27 mouse cellular contexts compared by ENCODE assay signal in the genomic region with DNA sequence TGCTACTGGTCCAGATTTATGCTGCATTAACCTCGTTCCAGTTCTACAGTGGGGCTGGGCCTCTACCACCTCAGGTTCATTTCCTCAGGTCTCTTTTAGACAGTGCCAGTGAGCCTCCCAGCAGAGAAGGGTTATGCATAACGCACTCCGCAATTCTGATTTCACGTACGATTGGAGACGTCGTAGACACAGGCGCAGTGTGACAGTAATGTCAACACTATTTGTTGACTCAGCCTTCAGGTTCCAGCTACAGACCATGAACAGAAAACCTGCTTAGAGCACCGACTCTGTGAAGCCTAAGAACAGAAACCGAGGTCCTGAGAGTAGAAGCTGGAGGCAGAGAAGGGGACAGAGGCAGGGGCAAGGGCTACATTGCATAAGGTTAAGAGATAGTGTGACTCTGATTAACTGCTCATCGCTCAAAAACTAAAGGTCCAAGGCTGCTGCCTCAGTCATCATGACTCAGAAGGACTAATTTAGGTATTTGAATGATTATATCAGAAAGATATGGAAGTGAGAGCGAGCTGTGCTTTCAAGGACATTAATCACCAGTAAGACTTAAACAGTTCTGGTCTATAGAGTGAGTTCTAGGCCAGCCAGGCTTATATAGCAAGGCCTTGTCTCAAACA. TPM values are rescaled to one million over a fixed set of nuclear protein-coding genes. Genes with fewer than 3 reads are reported as not detected.
DNase-seq lines count a peak whose midpoint lies in the region; ATAC-seq and TF ChIP-seq lines count a peak whose summit lies in the region.
"Had no signal": no experiment of that assay in that cellular context is flagged by ENCODE, and none has a peak within 500 bp of the region (broad histone marks: within the 10 kb centered on the region; RNA-seq: fewer than 3 reads in every experiment).

No protein-coding gene starts in this region.

- peak; percentile 49 to 51 for DNase-seq in adrenal gland, postnatal 36 days
- no peak for DNase-seq in adrenal gland, adult 8-10 months
- peak; percentile 55 for DNase-seq in stomach, postnatal 0 days (ENCODE audit: low spot score)
- no peak for DNase-seq in embryo, embryonic 11 days
- DNase-seq: B cell, adult 2 months; cerebellum, adult 2 months; cerebellum, postnatal 25 days; gastrocnemius, adult 2 months; heart, postnatal 36 days; kidney, adult 8-10 months; kidney, postnatal 14 days; left cerebral cortex, postnatal 4 days; lung, postnatal 10 days; right cerebral cortex, postnatal 14 days; thymus, adult 2 months had no signal

- peak; percentile 59 for ATAC-seq in liver, embryonic 16.5 days (ENCODE audit: low read depth)
- peak; percentile 41 for ATAC-seq in stomach, postnatal 0 days (ENCODE audit: low FRiP score, low TSS enrichment)
- no peak for ATAC-seq in forebrain, embryonic 16.5 days
- ATAC-seq: forebrain, embryonic 13.5 days; midbrain, embryonic 13.5 days had no signal

- no peak for TF ChIP-seq POLR2A in embryonic fibroblast, embryonic 13.5 days (IDR thresholded peaks at IDR 0.05; ENCODE audit: low read depth, low read length)

- 0 out of 2 replicates have a peak overlapping the region, but pooled peaks have one; percentile 0 for H3K4me2 ChIP-seq in liver, embryonic 16.5 days (ENCODE audit: low read depth, low read length)
- H3K4me2 ChIP-seq in stomach, postnatal 0 days (replicated peaks; ENCODE audit: low read depth) = no peak overlapping the region
- no peak overlapping the region for H3K4me2 ChIP-seq in forebrain, embryonic 16.5 days (ENCODE audit: low read length)
- H3K4me2 ChIP-seq: embryonic facial prominence, embryonic 13.5 days; forebrain, embryonic 13.5 days; heart, embryonic 15.5 days; hindbrain, embryonic 13.5 days; limb, embryonic 15.5 days; midbrain, embryonic 13.5 days; neural tube, embryonic 12.5 days had no signal

- H3K9ac ChIP-seq in liver, embryonic 16.5 days (ENCODE audit: low read depth, low read length) = no peak overlapping the region
- no peak overlapping the region for H3K9ac ChIP-seq in stomach, postnatal 0 days (ENCODE audit: low read length)
- H3K9ac ChIP-seq in forebrain, embryonic 16.5 days (replicated peaks; ENCODE audit: low read depth, low read length) = no peak overlapping the region
- H3K9ac ChIP-seq: embryonic facial prominence, embryonic 13.5 days; forebrain, embryonic 13.5 days; heart, embryonic 15.5 days; hindbrain, embryonic 13.5 days; limb, embryonic 15.5 days; midbrain, embryonic 13.5 days; neural tube, embryonic 12.5 days had no signal

- H3K4me1 ChIP-seq in embryonic fibroblast, embryonic 13.5 days (ENCODE audit: control insufficient read depth, insufficient read depth, low read length) = no peaks in the 10 kb centered on the region
- peaks cover 3% of the 10 kb centered on the region for H3K4me1 ChIP-seq in liver, embryonic 16.5 days (ENCODE audit: control insufficient read depth, low read depth, low read length)
- no peaks in the 10 kb centered on the region for H3K4me1 ChIP-seq in stomach, postnatal 0 days (replicated peaks; ENCODE audit: control insufficient read depth, insufficient read depth)
- H3K4me1 ChIP-seq in forebrain, embryonic 16.5 days (replicated peaks; ENCODE audit: control insufficient read depth, insufficient read depth, low read length) = no peaks in the 10 kb centered on the region
- H3K4me1 ChIP-seq: embryonic facial prominence, embryonic 13.5 days; limb, embryonic 15.5 days; neural tube, embryonic 12.5 days had no signal

- TF ChIP-seq EP300 in stomach, postnatal 0 days (optimal IDR thresholded peaks at IDR 0.05) = no peak

- H3K36me3 ChIP-seq in liver, embryonic 16.5 days (ENCODE audit: control insufficient read depth, insufficient read depth) = no peaks in the 10 kb centered on the region
- H3K36me3 ChIP-seq in stomach, postnatal 0 days (ENCODE audit: control insufficient read depth, insufficient read depth, low read length) = no peaks in the 10 kb centered on the region
- no peaks in the 10 kb centered on the region for H3K36me3 ChIP-seq in forebrain, embryonic 16.5 days (ENCODE audit: control insufficient read depth, insufficient read depth)
- H3K36me3 ChIP-seq: embryonic facial prominence, embryonic 13.5 days; G1E; heart, embryonic 15.5 days; hindbrain, embryonic 13.5 days; limb, embryonic 15.5 days; midbrain, embryonic 13.5 days; neural tube, embryonic 12.5 days had no signal

- 66% methylated on average over 12 of the region's 12 CpGs for WGBS in liver, embryonic 16.5 days (ENCODE audit: insufficient replicate concordance)
- WGBS in stomach, postnatal 0 days = 50% methylated on average over 12 of the region's 12 CpGs
- WGBS in forebrain, embryonic 16.5 days = 92% methylated on average over 12 of the region's 12 CpGs

- no peak overlapping the region for H3K4me3 ChIP-seq in embryonic fibroblast, embryonic 13.5 days (ENCODE audit: insufficient read depth, low read length)
- no peak overlapping the region for H3K4me3 ChIP-seq in liver, embryonic 16.5 days (ENCODE audit: low read depth, low read length)
- H3K4me3 ChIP-seq in stomach, postnatal 0 days (ENCODE audit: low read depth, low read length) = no peak overlapping the region
- no peak overlapping the region for H3K4me3 ChIP-seq in forebrain, embryonic 16.5 days (replicated peaks; ENCODE audit: low read length)
- H3K4me3 ChIP-seq: embryonic facial prominence, embryonic 13.5 days; forebrain, embryonic 13.5 days; gastrocnemius, adult 2 months; heart, embryonic 15.5 days; hindbrain, embryonic 13.5 days; limb, embryonic 15.5 days; midbrain, embryonic 13.5 days; neural tube, embryonic 12.5 days had no signal

- peak overlapping the region; percentile 58; the same call in 1 of the 2 replicates for H3K27ac ChIP-seq in embryonic fibroblast, embryonic 13.5 days (ENCODE audit: insufficient read depth, low read length)
- peak overlapping the region; percentile 51; the same call in 1 of the 2 replicates for H3K27ac ChIP-seq in liver, embryonic 16.5 days (ENCODE audit: low read length)
- peak overlapping the region; percentile 71 for H3K27ac ChIP-seq in stomach, postnatal 0 days (replicated peaks)
- H3K27ac ChIP-seq in forebrain, embryonic 16.5 days (ENCODE audit: low read length) = no peak overlapping the region
- H3K27ac ChIP-seq: embryonic facial prominence, embryonic 13.5 days; forebrain, embryonic 13.5 days; gastrocnemius, adult 2 months; heart, embryonic 15.5 days; hindbrain, embryonic 13.5 days; limb, embryonic 15.5 days; midbrain, embryonic 13.5 days; neural tube, embryonic 12.5 days had no signal

- TF ChIP-seq CTCF in embryonic fibroblast, embryonic 13.5 days (IDR thresholded peaks at IDR 0.05; ENCODE audit: borderline replicate concordance, insufficient read depth, low read length) = no peak
- no peak for TF ChIP-seq CTCF in stomach, postnatal 0 days (IDR thresholded peaks at IDR 0.05; ENCODE audit: low read depth)

- H3K9me3 ChIP-seq in liver, embryonic 16.5 days (replicated peaks; ENCODE audit: control insufficient read depth, low read length) = no peaks in the 10 kb centered on the region
- H3K9me3 ChIP-seq in stomach, postnatal 0 days (ENCODE audit: control insufficient read depth, low read length) = no peaks in the 10 kb centered on the region
- H3K9me3 ChIP-seq in forebrain, embryonic 16.5 days (ENCODE audit: control insufficient read depth, low read length) = no peaks in the 10 kb centered on the region
- H3K9me3 ChIP-seq: embryonic facial prominence, embryonic 13.5 days; forebrain, embryonic 13.5 days; G1E; heart, embryonic 15.5 days; hindbrain, embryonic 13.5 days; limb, embryonic 15.5 days; midbrain, embryonic 13.5 days; neural tube, embryonic 12.5 days had no signal

- no peaks in the 10 kb centered on the region for H3K27me3 ChIP-seq in liver, embryonic 16.5 days (ENCODE audit: control insufficient read depth, insufficient read depth, low read depth, low read length)
- H3K27me3 ChIP-seq in stomach, postnatal 0 days (ENCODE audit: control insufficient read depth, insufficient read depth, low read length) = no peaks in the 10 kb centered on the region
- H3K27me3 ChIP-seq in forebrain, embryonic 16.5 days (replicated peaks; ENCODE audit: control insufficient read depth, insufficient read depth, low read length) = no peaks in the 10 kb centered on the region
- H3K27me3 ChIP-seq: CH12.LX; embryonic facial prominence, embryonic 13.5 days; forebrain, embryonic 13.5 days; heart, embryonic 15.5 days; hindbrain, embryonic 13.5 days; limb, embryonic 15.5 days; midbrain, embryonic 13.5 days; neural tube, embryonic 12.5 days had no signal

RNA-seq across cellular contexts. Expression of a gene that starts 13.2 kb away (rescaled TPM):
- 100 to 1,000 TPM; 300 to 324 TPM for total RNA-seq in adrenal gland, postnatal 36 days (2021)
- 100 to 1,000 TPM; 229 to 400 (median 271) TPM for total RNA-seq in adrenal gland, adult 8-10 months (2022)
- polyA plus RNA-seq in embryonic fibroblast, embryonic 13.5 days (2011; ENCODE audit: insufficient read length, low read depth, missing spikeins) = 58.5 and 98.3 TPM in 2 replicates
- polyA plus RNA-seq in liver, embryonic 16.5 days (2015; fragmentation: Nextera tagmentation; extraction: Ambion mirVana) = 46.9 and 53.1 TPM in 2 replicates
- polyA plus RNA-seq in stomach, postnatal 0 days (2015; fragmentation: Nextera tagmentation; extraction: Ambion mirVana) = 174 and 177 TPM in 2 replicates
- polyA plus RNA-seq in forebrain, embryonic 16.5 days (2015; fragmentation: Nextera tagmentation; extraction: Ambion mirVana) = 104 and 121 TPM in 2 replicates

RNA-seq across cellular contexts. Expression of a gene that starts 50.6 kb away (rescaled TPM):
- 10 to 100 TPM; 46.9 to 48.8 TPM for total RNA-seq in adrenal gland, postnatal 36 days (2021)
- 10 to 100 TPM; 46.0 to 64.8 (median 57.1) TPM for total RNA-seq in adrenal gland, adult 8-10 months (2022)
- 18.8 and 23.3 TPM in 2 replicates for polyA plus RNA-seq in embryonic fibroblast, embryonic 13.5 days (2011; ENCODE audit: insufficient read length, low read depth, missing spikeins)
- polyA plus RNA-seq in liver, embryonic 16.5 days (2015; fragmentation: Nextera tagmentation; extraction: Ambion mirVana) = 7.8 and 10.5 TPM in 2 replicates
- 37.8 and 44.8 TPM in 2 replicates for polyA plus RNA-seq in stomach, postnatal 0 days (2015; fragmentation: Nextera tagmentation; extraction: Ambion mirVana)
- polyA plus RNA-seq in forebrain, embryonic 16.5 days (2015; fragmentation: Nextera tagmentation; extraction: Ambion mirVana) = 60.3 and 72.2 TPM in 2 replicates

Comparison
In these comparisons a context has a peak if more than half of its experiments do, and no peak if none do; other contexts are left out.
1. DNase-seq: peak in adrenal gland, postnatal 36 days (2 of 2) and stomach, postnatal 0 days (single experiment); none in adrenal gland, adult 8-10 months (single experiment) and embryo, embryonic 11 days (single experiment).